Mouse (Mus musculus) bone marrow, adult 2 months (tissue): ENCODE measurements around the gene Ncbp2. TPM values are rescaled to one million over a fixed set of nuclear protein-coding genes. Genes with fewer than 3 reads are reported as not detected.

Source experiments
- H3K27ac ChIP-seq: fragments of 200-500 bp; 2 replicates; pipeline ENCODE4 v1.5.1; 2012; ENCODE audit warnings: low read depth, mild to moderate bottlenecking, control low read depth, inconsistent platforms, low read length; ENCODE audit not compliant: control insufficient read depth, poor library complexity, insufficient read depth
- H3K4me1 ChIP-seq: fragments of 200-500 bp; 2 replicates; pipeline ENCODE4 v1.6.1; 2011; ENCODE audit warnings: low read length; ENCODE audit not compliant: control insufficient read depth, insufficient read depth
- H3K4me3 ChIP-seq: fragments of 200-500 bp; replicated peaks from 2 replicates; pipeline ENCODE3; 2011; ENCODE audit warnings: mild to moderate bottlenecking, low read depth, low read length, control low read depth; ENCODE audit not compliant: control insufficient read depth
- CTCF ChIP-seq: fragments of 200-500 bp; IDR thresholded peaks from 2 replicates; pipeline ENCODE4 v1.5.1; 2011; ENCODE audit warnings: low read length, control low read depth; ENCODE audit not compliant: control insufficient read depth, insufficient read depth
- POLR2A ChIP-seq: fragments of 200-500 bp; IDR thresholded peaks from 2 replicates; pipeline ENCODE4 v1.6.1; 2011; ENCODE audit warnings: low read depth, mild to moderate bottlenecking, control low read depth, low read length, borderline replicate concordance; ENCODE audit not compliant: control insufficient read depth
- WGBS: fragments of 180-500 bp; shearing (Covaris S2); methylation state at CpG from one replicate; pipeline ENCODE4 v1.1.7; 2018; 5-methylcytosine and 5-hydroxymethylcytosine counted together
- polyA plus RNA-seq: library from polyadenylated mRNA; stranded (reverse); fragments of >200 nt; gene quantifications from 2 replicates; pipeline ENCODE4 v1.2.4, GENCODE M21; 2011; ENCODE audit warnings: low replicate concordance; ENCODE audit not compliant: missing spikeins, insufficient read depth, insufficient read length

Ncbp2 gene
- polyA plus RNA-seq, 1 experiment, result 39.3 TPM

DNA sequence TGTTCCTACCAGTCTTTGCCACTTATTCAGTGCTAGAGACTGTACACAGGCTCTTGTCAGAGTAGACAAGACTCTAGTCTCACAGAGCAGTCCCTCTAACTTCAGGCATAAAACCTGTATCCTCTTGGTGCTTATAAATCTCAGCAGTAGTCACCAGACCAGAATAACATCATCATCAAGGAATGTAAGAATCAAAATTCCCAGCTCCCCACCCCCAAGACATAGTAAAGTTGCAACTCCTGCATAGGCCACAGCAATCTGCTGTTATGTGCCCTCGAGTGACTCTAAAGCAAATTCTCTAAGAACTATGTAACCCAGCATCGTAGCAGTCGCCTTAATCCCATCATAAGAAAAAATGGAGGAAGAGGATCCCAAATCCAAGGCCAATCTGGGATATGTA lies 31.2 kb downstream of the Ncbp2 start:
- TF ChIP-seq CTCF (no peak), POLR2A (no peak)
- 91% methylated on average over 3 of the region's 3 CpGs for WGBS
- Histone ChIP-seq H3K4me1 (no peaks in the 10 kb centered on the region), H3K4me3 (no peak overlapping the region), H3K27ac (no peak overlapping the region)

DNA sequence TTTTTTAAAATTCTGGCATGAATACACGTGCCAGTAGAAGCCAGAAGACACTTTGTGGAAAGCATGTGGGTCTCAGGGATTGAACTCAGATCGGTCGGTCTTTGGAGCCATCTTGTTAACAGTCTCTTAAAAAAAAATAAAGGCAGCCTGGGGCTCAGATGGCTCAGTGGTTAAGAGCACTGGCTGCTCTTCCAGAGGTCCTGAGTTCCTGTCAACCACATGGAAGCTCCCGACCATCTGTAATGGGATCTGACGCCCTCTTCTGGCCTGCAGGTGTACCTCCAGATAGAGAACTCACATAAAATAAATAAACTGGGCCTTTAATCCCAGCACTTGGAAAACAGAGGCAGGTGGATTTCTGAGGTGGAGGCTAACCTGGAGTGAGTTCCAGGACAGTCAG lies 32.6 kb downstream of the Ncbp2 start:
- Histone ChIP-seq H3K4me1 (no peaks in the 10 kb centered on the region), H3K27ac (no peak overlapping the region), H3K4me3 (no peak overlapping the region)
- 84% methylated on average over 5 of the region's 5 CpGs for WGBS
- TF ChIP-seq POLR2A (no peak), CTCF (no peak)

DNA sequence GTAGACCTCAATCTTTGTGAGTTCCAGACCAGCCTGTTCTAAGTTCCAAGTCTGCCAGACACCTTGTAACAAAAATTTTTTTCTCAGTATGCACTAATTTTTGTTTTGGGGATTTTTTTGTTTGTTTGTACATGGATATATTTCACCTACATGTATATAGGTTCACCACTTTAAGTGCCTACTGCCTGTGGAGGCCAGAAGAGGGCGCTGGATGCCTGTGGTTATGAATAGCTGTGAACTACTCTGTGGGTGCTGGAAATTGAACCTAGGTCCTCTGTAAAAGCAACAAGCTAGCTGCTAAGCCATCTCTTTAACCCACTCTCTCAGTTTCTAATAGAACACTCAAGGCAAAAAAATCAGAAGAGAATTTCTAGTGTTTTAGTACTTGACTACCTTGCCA lies 43.7 kb downstream of the Ncbp2 start:
- H3K4me1 ChIP-seq, result no peaks in the 10 kb centered on the region
- 81% methylated on average over 1 of the region's 1 CpGs for WGBS
- H3K4me3 ChIP-seq, result no peak overlapping the region
- TF ChIP-seq CTCF (peak; percentile 25; the same call in 1 of the 2 replicates), POLR2A (no peak)
- H3K27ac ChIP-seq, result no peak overlapping the region

DNA sequence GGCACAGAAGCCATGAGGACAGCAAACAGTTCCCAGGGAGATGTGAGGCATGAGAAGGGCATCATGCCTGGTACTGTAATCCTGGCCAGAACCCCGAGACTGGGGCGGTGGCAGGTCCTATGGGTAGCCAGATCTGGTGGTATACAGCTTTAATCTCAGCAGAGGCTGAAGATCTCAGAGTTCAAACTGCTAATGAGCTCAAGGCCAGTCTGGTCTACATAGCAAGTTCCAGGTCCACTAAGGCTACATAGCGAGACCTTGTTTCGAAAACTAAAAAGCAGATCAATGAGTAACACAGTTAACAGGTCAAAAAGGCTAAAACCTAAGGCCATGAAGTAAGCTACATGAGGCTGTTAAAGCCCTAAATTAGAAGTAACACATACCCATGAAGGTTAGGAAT lies 44.9 kb downstream of the Ncbp2 start:
- H3K27ac ChIP-seq, result no peak overlapping the region
- WGBS, result 93% methylated on average over 4 of the region's 4 CpGs
- no peaks in the 10 kb centered on the region for H3K4me1 ChIP-seq
- no peak overlapping the region for H3K4me3 ChIP-seq
- TF ChIP-seq POLR2A (no peak), CTCF (no peak)

DNA sequence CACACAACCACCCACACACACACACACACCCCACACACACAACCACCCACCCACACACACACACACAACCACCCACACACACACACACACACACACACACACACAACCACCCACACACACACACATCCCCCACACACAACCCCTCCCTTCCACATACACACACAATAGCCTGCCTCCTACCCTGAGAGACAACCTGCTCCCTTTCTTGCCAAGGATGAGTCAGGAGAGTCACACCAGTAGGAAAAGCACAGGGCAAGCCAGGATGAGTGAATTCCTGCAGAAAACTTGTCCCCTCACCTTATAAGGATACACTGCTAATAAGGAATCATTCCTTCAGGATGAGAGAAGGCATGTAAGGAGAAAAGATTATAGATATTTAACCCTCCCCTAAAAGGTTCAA lies 45.6 kb downstream of the Ncbp2 start:
- Histone ChIP-seq H3K27ac (no peak overlapping the region), H3K4me3 (no peak overlapping the region), H3K4me1 (no peaks in the 10 kb centered on the region)
- no peak for TF ChIP-seq POLR2A
- no peak for TF ChIP-seq CTCF

DNA sequence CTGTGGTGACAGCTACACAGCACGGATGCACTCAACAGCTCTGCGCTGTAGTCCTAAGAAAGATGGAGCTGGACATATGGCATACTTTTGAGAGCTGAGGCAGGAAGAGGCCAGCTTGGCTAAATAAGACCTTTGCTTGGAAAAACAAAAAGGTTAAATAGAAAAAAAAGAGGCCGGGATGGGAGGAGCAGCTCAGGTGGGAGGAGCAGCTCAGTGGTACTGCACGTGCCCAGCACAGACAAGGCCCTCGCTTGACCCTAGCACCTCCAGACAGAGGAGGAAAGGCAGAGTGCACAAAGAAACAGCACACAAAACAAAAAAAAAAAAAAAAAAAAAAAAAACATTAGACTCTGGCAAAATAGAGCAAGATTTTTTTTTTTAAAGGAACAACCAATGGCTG lies 48.1 kb downstream of the Ncbp2 start:
- Histone ChIP-seq H3K4me1 (no peaks in the 10 kb centered on the region), H3K4me3 (no peak overlapping the region), H3K27ac (no peak overlapping the region)
- 84% methylated on average over 5 of the region's 5 CpGs for WGBS
- TF ChIP-seq CTCF (no peak), POLR2A (no peak)

DNA sequence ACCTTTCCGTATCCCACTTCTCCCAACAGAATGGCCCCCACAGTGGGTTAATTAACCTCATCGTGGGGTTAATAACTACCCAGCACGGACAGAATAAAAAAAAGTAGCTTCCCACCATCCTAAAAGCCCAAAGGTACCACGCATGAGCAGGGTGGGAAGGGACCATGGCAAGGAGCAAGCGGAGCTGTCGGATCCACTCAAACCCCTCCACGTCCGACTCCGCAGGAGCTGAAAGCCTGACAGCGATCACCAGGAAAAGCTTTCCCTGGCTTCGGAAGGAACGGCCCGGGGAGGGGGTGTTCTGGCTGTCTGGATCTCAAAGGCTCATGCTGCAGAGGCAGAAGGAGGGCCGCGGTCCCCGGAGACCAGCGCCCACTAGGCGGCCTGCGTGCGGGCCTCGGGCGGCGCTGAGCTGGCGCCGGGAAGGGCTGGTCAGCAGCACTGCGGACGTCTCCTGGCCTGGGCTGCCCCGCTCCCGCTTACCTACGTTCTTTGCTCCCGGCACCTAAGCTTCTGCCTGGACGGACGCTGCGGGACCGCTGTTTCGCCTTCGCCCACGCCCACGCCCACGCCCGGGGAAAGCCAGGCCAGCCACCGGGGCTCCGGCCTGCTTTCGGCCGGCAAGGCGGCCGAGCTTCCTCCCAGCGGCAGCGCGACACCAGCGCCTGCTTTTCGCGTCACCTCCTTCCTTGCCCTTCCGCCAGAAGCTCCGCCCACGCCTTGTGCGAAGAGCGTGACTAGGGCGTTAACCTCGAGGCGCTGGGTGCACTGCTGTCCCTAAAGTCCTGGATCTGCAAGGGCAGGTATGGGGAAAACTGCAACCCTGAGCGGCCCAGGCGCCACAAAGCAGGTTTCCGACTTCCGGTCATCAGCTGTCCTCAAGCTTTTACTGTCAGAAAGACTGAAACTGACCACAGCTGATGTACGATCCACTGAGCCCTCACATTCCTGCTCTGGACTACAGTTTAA lies 54.5 kb downstream of the Ncbp2 start, which contains the start of gene Senp5:
TSS of gene Senp5 (minus strand) at position 779 of the 969 bp plus-strand sequence.
- Histone ChIP-seq H3K27ac (peak within 1 kb of the TSS; percentile 60), H3K4me1 (no peaks in the 10 kb centered on the region; the same call in 1 of the 2 replicates), H3K4me3 (peak within 1 kb of the TSS; percentile 85)
- under 1% methylated on average over 66 of the region's 66 CpGs for WGBS
- TF ChIP-seq CTCF (peak; percentile 11; the same call in 1 of the 2 replicates), POLR2A (peak; percentile 89; the same call in 1 of the 2 replicates)

DNA sequence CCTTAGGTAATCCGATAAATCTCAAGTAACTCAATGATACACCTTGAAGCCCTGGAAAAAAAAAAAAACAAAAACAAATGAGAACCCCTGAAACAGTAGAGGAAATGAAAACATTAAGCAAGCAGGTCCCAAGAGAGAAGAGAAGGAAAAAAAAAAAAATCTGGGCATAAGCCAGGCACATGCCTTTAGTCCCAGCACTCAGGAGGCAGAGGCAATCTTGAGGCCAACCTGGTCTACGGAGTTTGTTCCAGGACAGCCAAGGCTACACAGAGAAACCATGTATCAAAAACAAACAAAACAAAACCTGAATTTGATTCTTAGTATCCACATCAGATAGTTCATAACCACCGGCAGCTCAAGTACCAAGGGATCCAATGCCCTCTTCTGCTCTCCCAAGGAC lies 56.4 kb downstream of the Ncbp2 start:
- WGBS, result 91% methylated on average over 3 of the region's 3 CpGs

More for the DNA sequence above, 56.4 kb downstream of the Ncbp2 start:
- no peak overlapping the region for H3K4me3 ChIP-seq
- H3K27ac ChIP-seq, result no peak overlapping the region
- TF ChIP-seq CTCF (no peak), POLR2A (no peak)
- H3K4me1 ChIP-seq, result no peaks in the 10 kb centered on the region; the same call in 1 of the 2 replicates
